Mouse (Mus musculus): ENCODE data around the gene Prepl.

Gene Prepl

GRCm38 (mm10) chr17:85023247-85024167, 66.5 kb downstream of the Prepl start:
- DNase-seq (ENCODE audit: low spot score in 2 of 2): peak in 1 of 2 experiments; percentile 65

GRCm38 (mm10) chr17:85020343-85020742, 69.7 kb downstream of the Prepl start:
- no peak for DNase-seq (ENCODE audit: low spot score in 2 of 2)

- DNase-seq (ENCODE audit: low spot score in 2 of 2): no peak
Measured at GRCm38 (mm10) chr17:85018794-85019193, 71.2 kb downstream of the Prepl start.

- no peak for DNase-seq (ENCODE audit: low spot score in 2 of 2)
Measured at GRCm38 (mm10) chr17:85018344-85018743, 71.7 kb downstream of the Prepl start.

- DNase-seq (ENCODE audit: low spot score in 2 of 2): no peak
Measured at GRCm38 (mm10) chr17:85014632-85015031, 75.4 kb downstream of the Prepl start.

GRCm38 (mm10) chr17:85013485-85013884, 76.6 kb downstream of the Prepl start:
- DNase-seq (ENCODE audit: low spot score in 2 of 2): no peak

All from left cerebral cortex, adult 9 months (tissue).